ENCODE assay signal across 9 mouse cellular contexts in the genomic region with DNA sequence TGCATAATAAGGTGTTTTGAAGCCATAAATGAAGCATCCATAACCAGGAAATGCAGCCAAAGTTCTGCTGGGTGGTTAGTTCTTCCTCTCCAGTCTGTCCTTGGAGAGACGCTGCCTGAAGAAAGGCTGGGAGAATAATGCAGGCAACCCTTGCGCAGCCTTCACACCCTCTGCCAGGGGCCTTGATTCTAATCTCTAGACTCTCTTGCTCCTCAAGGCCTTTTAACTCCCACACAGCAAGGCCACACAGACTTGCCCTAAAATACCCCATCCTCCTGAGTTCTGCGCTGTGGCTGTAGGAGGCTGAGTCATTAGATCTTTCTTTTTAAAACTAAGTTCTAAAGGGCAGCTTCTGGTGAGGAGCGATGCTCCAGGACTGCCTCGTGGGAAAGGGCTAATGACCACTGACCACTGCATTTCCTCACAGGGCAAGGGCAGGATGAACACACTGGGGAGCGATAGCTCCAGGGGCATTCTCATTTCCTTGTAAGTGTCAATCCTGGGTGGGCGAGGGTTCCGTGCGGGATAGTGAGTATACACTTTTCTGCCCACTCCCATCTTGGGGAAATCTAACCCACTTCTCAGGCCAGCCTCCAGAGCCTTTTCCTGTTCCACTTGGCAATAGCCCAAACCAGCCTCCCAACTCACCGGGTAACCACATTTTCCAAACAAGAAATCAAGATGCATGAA. TPM values are rescaled to one million over a fixed set of nuclear protein-coding genes. Genes with fewer than 3 reads are reported as not detected.
DNase-seq lines count a peak whose midpoint lies in the region; ATAC-seq and TF ChIP-seq lines count a peak whose summit lies in the region.
"Had no signal": no experiment of that assay in that cellular context is flagged by ENCODE, and none has a peak within 500 bp of the region (broad histone marks: within the 10 kb centered on the region; RNA-seq: fewer than 3 reads in every experiment).

No protein-coding gene starts in this region.

- 58% methylated on average over 10 of the region's 10 CpGs for WGBS in embryonic facial prominence, embryonic 14.5 days
- WGBS in kidney, embryonic 15.5 days: 52% methylated on average over 10 of the region's 10 CpGs
- 87% methylated on average over 10 of the region's 10 CpGs for WGBS in midbrain, embryonic 14.5 days
- 78% methylated on average over 10 of the region's 10 CpGs for WGBS in midbrain, postnatal 0 days

- H3K9me3 ChIP-seq in embryonic facial prominence, embryonic 14.5 days (ENCODE audit: control insufficient read depth, low read length): no peaks in the 10 kb centered on the region
- no peaks in the 10 kb centered on the region for H3K9me3 ChIP-seq in kidney, embryonic 15.5 days (replicated peaks)
- no peaks in the 10 kb centered on the region for H3K9me3 ChIP-seq in midbrain, embryonic 14.5 days (ENCODE audit: control insufficient read depth, low read length)
- H3K9me3 ChIP-seq in midbrain, postnatal 0 days (ENCODE audit: low read length): no peaks in the 10 kb centered on the region
- H3K9me3 ChIP-seq: neural tube, embryonic 12.5 days had no signal

- H3K4me2 ChIP-seq in embryonic facial prominence, embryonic 14.5 days (ENCODE audit: low read depth, low read length): peak overlapping the region; percentile 80
- 0 out of 2 replicates have a peak overlapping the region, but pooled peaks have one; percentile 17 for H3K4me2 ChIP-seq in kidney, embryonic 15.5 days
- no peak overlapping the region for H3K4me2 ChIP-seq in midbrain, embryonic 14.5 days (ENCODE audit: low read length)
- H3K4me2 ChIP-seq in midbrain, postnatal 0 days (ENCODE audit: low read depth, low read length, poor library complexity, severe bottlenecking): no peak overlapping the region

- no peaks in the 10 kb centered on the region for H3K36me3 ChIP-seq in embryonic facial prominence, embryonic 14.5 days (ENCODE audit: control insufficient read depth, insufficient read depth, low read length)
- no peaks in the 10 kb centered on the region for H3K36me3 ChIP-seq in kidney, embryonic 15.5 days
- H3K36me3 ChIP-seq in midbrain, embryonic 14.5 days (ENCODE audit: control insufficient read depth, insufficient read depth, low read length): no peaks in the 10 kb centered on the region
- no peaks in the 10 kb centered on the region for H3K36me3 ChIP-seq in midbrain, postnatal 0 days (ENCODE audit: insufficient read depth, low read length)
- H3K36me3 ChIP-seq: neural tube, embryonic 12.5 days had no signal

- H3K27me3 ChIP-seq in embryonic facial prominence, embryonic 14.5 days (replicated peaks; ENCODE audit: control insufficient read depth, insufficient read depth, low read length): no peaks in the 10 kb centered on the region
- H3K27me3 ChIP-seq in kidney, embryonic 15.5 days: no peaks in the 10 kb centered on the region
- H3K27me3 ChIP-seq in midbrain, embryonic 14.5 days (ENCODE audit: control insufficient read depth, insufficient read depth, low read length): no peaks in the 10 kb centered on the region
- no peaks in the 10 kb centered on the region for H3K27me3 ChIP-seq in midbrain, postnatal 0 days (ENCODE audit: insufficient read depth, low read length)
- H3K27me3 ChIP-seq: neural tube, embryonic 12.5 days had no signal

- H3K4me1 ChIP-seq in embryonic facial prominence, embryonic 14.5 days (ENCODE audit: control insufficient read depth, insufficient read depth, low read length): peaks cover 48% of the 10 kb centered on the region
- H3K4me1 ChIP-seq in kidney, embryonic 15.5 days: peaks cover 39% of the 10 kb centered on the region
- peaks cover 24% of the 10 kb centered on the region for H3K4me1 ChIP-seq in midbrain, embryonic 14.5 days (ENCODE audit: control insufficient read depth, insufficient read depth, low read length)
- peaks cover 5% of the 10 kb centered on the region; the same call in 1 of the 2 replicates for H3K4me1 ChIP-seq in midbrain, postnatal 0 days (ENCODE audit: insufficient read depth, low read length)

- no peak overlapping the region for H3K9ac ChIP-seq in embryonic facial prominence, embryonic 14.5 days (ENCODE audit: low read depth, low read length)
- H3K9ac ChIP-seq in kidney, embryonic 15.5 days: no peak overlapping the region
- no peak overlapping the region for H3K9ac ChIP-seq in midbrain, embryonic 14.5 days (replicated peaks; ENCODE audit: low read length)
- no peak overlapping the region for H3K9ac ChIP-seq in midbrain, postnatal 0 days (replicated peaks; ENCODE audit: low read length, poor library complexity, severe bottlenecking)

- TF ChIP-seq CTCF in midbrain, postnatal 0 days (IDR thresholded peaks at IDR 0.05): no peak

- ATAC-seq in embryonic facial prominence, embryonic 14.5 days (ENCODE audit: low read depth): no peak
- no peak for ATAC-seq in kidney, embryonic 15.5 days (replicated peaks; ENCODE audit: low FRiP score)
- no peak for ATAC-seq in midbrain, embryonic 14.5 days (ENCODE audit: low FRiP score, low TSS enrichment)
- ATAC-seq in midbrain, postnatal 0 days (ENCODE audit: low FRiP score): no peak

- peak overlapping the region; percentile 95 for H3K27ac ChIP-seq in embryonic facial prominence, embryonic 14.5 days (replicated peaks; ENCODE audit: low read depth, low read length)
- peak overlapping the region; percentile 94 for H3K27ac ChIP-seq in kidney, embryonic 15.5 days
- H3K27ac ChIP-seq in midbrain, embryonic 14.5 days (replicated peaks; ENCODE audit: low read depth, low read length): no peak overlapping the region
- no peak overlapping the region for H3K27ac ChIP-seq in midbrain, postnatal 0 days (ENCODE audit: low read depth, low read length)
- H3K27ac ChIP-seq: neural tube, embryonic 12.5 days had no signal

- peak; percentile 60 for DNase-seq in 3134 (ENCODE audit: extremely low read depth, insufficient read length, low spot score)
- peak; percentile 71 for DNase-seq in CD4-positive helper T cell, adult 2 months (ENCODE audit: low read depth, low spot score)
- DNase-seq in embryonic facial prominence, embryonic 14.5 days (ENCODE audit: low spot score): peak; percentile 67
- DNase-seq in lung, postnatal 4 days: peak; percentile 27 to 35
- no peak for DNase-seq in midbrain, embryonic 14.5 days
- no peak for DNase-seq in embryo, embryonic 11 days
- no peak for DNase-seq in midbrain, postnatal 0 days (ENCODE audit: low spot score)

- no peak overlapping the region for H3K4me3 ChIP-seq in embryonic facial prominence, embryonic 14.5 days (ENCODE audit: low read depth, low read length)
- no peak overlapping the region for H3K4me3 ChIP-seq in kidney, embryonic 15.5 days (replicated peaks)
- no peak overlapping the region for H3K4me3 ChIP-seq in midbrain, embryonic 14.5 days (replicated peaks; ENCODE audit: low read depth, low read length)
- no peak overlapping the region for H3K4me3 ChIP-seq in midbrain, postnatal 0 days (ENCODE audit: low read depth, low read length)

RNA-seq across cellular contexts. Expression of gene Ptp4a2, which starts 7.6 kb away (rescaled TPM):
- polyA plus RNA-seq in embryonic facial prominence, embryonic 14.5 days (2014; fragmentation: Nextera tagmentation; extraction: Ambion mirVana): 306 and 319 TPM in 2 replicates
- 311 and 374 TPM in 2 replicates for polyA plus RNA-seq in kidney, embryonic 15.5 days (2015; fragmentation: Nextera tagmentation; extraction: Ambion mirVana)
- polyA plus RNA-seq in midbrain, embryonic 14.5 days (2014; fragmentation: Nextera tagmentation; extraction: Ambion mirVana): 184 and 256 TPM in 2 replicates
- total RNA-seq in midbrain, postnatal 0 days (2014; rRNA removed): 94.0 and 117 TPM in 2 replicates
- 202 and 245 TPM in 2 replicates for polyA plus RNA-seq in midbrain, postnatal 0 days (2015; fragmentation: Nextera tagmentation; extraction: Ambion mirVana)

Comparison
In these comparisons a context has a peak if more than half of its experiments do, and no peak if none do; other contexts are left out.
1. DNase-seq: peak in 3134 (single experiment), CD4-positive helper T cell, adult 2 months (single experiment), embryonic facial prominence, embryonic 14.5 days (single experiment) and lung, postnatal 4 days (2 of 2); none in midbrain, embryonic 14.5 days (single experiment), embryo, embryonic 11 days (single experiment) and midbrain, postnatal 0 days (single experiment).
2. H3K27ac ChIP-seq: peak in embryonic facial prominence, embryonic 14.5 days (single experiment) and kidney, embryonic 15.5 days (single experiment); none in midbrain, embryonic 14.5 days (single experiment) and midbrain, postnatal 0 days (single experiment).
3. H3K4me2 ChIP-seq: peak in embryonic facial prominence, embryonic 14.5 days (single experiment) and kidney, embryonic 15.5 days (single experiment); none in midbrain, embryonic 14.5 days (single experiment) and midbrain, postnatal 0 days (single experiment).